Mouse (Mus musculus) C2C12 (cell line): ENCODE measurements around the gene Gm20696. TPM values are rescaled to one million over a fixed set of nuclear protein-coding genes. Genes with fewer than 3 reads are reported as not detected.

Source experiments
- H3K27me3 ChIP-seq: one replicate; pipeline ENCODE4 v1.6.1; 2011; ENCODE audit not compliant: control insufficient read depth, insufficient read depth, insufficient read length
- H3K36me3 ChIP-seq: one replicate; pipeline ENCODE4 v1.6.1; 2011; ENCODE audit not compliant: control insufficient read depth, insufficient read depth
- H3K4me3 ChIP-seq: one replicate; pipeline ENCODE4 v1.5.1; 2011; ENCODE audit warnings: mild to moderate bottlenecking, control low read depth; ENCODE audit not compliant: poor library complexity, insufficient read depth, severe bottlenecking
- H3K79me2 ChIP-seq: one replicate; pipeline ENCODE4 v1.6.1; 2011; ENCODE audit not compliant: control insufficient read depth, insufficient read depth
- H3K79me3 ChIP-seq: one replicate; pipeline ENCODE4 v1.6.1; 2011; ENCODE audit warnings: low read depth, control low read depth
- H3ac ChIP-seq: one replicate; pipeline ENCODE3; 2011; ENCODE audit warnings: low read depth; ENCODE audit not compliant: control insufficient read depth, insufficient read length
- CEBPB ChIP-seq: IDR thresholded peaks from one replicate; pipeline ENCODE4 v1.6.1; 2011; ENCODE audit warnings: low read depth, mild to moderate bottlenecking, control low read depth, moderate library complexity
- CTCF ChIP-seq: IDR thresholded peaks from one replicate; pipeline ENCODE4 v1.5.1; 2011; ENCODE audit not compliant: control insufficient read depth, insufficient read depth, insufficient read length
- FOSL1 ChIP-seq: IDR thresholded peaks from one replicate; pipeline ENCODE4 v1.8.0; 2011; ENCODE audit warnings: mild to moderate bottlenecking, low read length; ENCODE audit not compliant: poor library complexity, insufficient read depth, severe bottlenecking
- MAX ChIP-seq: IDR thresholded peaks from one replicate; pipeline ENCODE4 v1.6.1; 2011; ENCODE audit warnings: mild to moderate bottlenecking, control low read depth
- MYOD1 ChIP-seq: IDR thresholded peaks from one replicate; pipeline ENCODE4 v1.6.1; 2011; ENCODE audit warnings: low read depth; ENCODE audit not compliant: control insufficient read depth, insufficient read length
- MYOG ChIP-seq: IDR thresholded peaks from one replicate; pipeline ENCODE4 v1.6.1; 2011; ENCODE audit not compliant: control insufficient read depth, insufficient read length; ENCODE audit errors: extremely low read depth
- USF1 ChIP-seq: IDR thresholded peaks from one replicate; pipeline ENCODE4 v1.6.1; 2011; ENCODE audit warnings: low read depth, mild to moderate bottlenecking, control low read depth, moderate library complexity
- polyA plus RNA-seq: library from polyadenylated mRNA; unstranded; fragments of >200 nt; fragmentation: generic; extraction: Trizol; gene quantifications from one replicate; pipeline ENCODE4 v1.2.1, GENCODE M21; 2012; ENCODE audit warnings: missing spikeins

Gm20696 gene
- polyA plus RNA-seq, 1 experiment, result 0.20 TPM

DNA sequence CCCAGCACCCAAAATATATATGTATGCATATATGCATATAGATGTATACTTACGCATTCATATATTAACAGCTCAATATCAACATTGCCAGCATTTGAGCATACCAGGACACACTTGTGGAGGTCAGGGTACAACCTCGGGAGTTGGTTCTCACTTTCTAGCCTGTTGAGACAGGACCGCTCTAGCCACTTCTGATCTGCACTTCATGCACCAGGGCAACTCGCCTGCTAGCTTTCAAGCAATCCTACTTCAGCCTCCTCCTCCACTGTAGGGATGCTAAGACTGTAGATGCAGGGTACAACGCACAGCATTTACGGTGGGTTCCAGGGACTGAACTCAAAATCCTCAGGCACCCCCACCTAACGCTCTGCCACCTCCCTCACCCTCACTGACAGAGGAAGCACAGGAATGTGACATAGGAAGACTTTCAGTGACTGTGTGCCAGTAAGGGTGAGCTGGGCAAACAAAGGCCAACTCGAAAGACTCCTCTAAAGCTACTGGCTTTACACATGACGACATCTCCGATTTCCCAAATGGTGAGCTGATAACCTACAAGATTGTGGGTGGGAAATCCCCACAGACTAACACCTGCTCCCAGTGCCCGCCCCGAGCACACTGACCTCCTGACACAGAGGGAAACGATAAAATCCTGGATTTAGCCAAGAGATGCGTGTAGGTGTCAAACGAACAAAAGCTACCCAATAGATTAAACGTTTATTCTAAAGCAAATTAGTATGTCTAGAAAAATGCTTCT is 237.0 kb downstream of the Gm20696 start:
- no peak for TF ChIP-seq MYOD1
- TF ChIP-seq FOSL1, result no peak
- TF ChIP-seq CEBPB, result no peak
- TF ChIP-seq CTCF, result no peak
- no peak for TF ChIP-seq USF1
- TF ChIP-seq MYOG, result no peak
- TF ChIP-seq MAX, result no peak
- no peaks in the 10 kb centered on the region for H3K79me2 ChIP-seq
- H3K4me3 ChIP-seq, result no peak overlapping the region
- no peaks in the 10 kb centered on the region for H3K79me3 ChIP-seq
- no peak overlapping the region for H3ac ChIP-seq
- H3K36me3 ChIP-seq, result no peaks in the 10 kb centered on the region
- H3K27me3 ChIP-seq, result no peaks in the 10 kb centered on the region

- Histone ChIP-seq H3K27me3 (no peaks in the 10 kb centered on the region), H3K36me3 (no peaks in the 10 kb centered on the region), H3ac (no peak overlapping the region), H3K4me3 (no peak overlapping the region), H3K79me3 (no peaks in the 10 kb centered on the region), H3K79me2 (no peaks in the 10 kb centered on the region)
- TF ChIP-seq MYOD1, result no peak
Observed at GRCm38 (mm10) chr6:99428961-99429360, 237.6 kb downstream of the Gm20696 start.

- TF ChIP-seq MYOG (no peak), MAX (no peak), CTCF (no peak), FOSL1 (no peak), USF1 (no peak), MYOD1 (no peak), CEBPB (no peak)
- H3K79me2 ChIP-seq, result no peaks in the 10 kb centered on the region
- H3K79me3 ChIP-seq, result no peaks in the 10 kb centered on the region
- H3ac ChIP-seq, result no peak overlapping the region
- no peaks in the 10 kb centered on the region for H3K36me3 ChIP-seq
- H3K4me3 ChIP-seq, result no peak overlapping the region
- H3K27me3 ChIP-seq, result no peaks in the 10 kb centered on the region
Observed at GRCm38 (mm10) chr6:99427301-99427700, 239.3 kb downstream of the Gm20696 start.

GRCm38 (mm10) chr6:99425044-99425443 is 241.6 kb downstream of the Gm20696 start:
- H3K79me3 ChIP-seq, result no peaks in the 10 kb centered on the region
- no peak overlapping the region for H3ac ChIP-seq
- TF ChIP-seq USF1 (no peak), FOSL1 (no peak), MYOG (no peak), MYOD1 (no peak), CTCF (no peak), CEBPB (no peak), MAX (no peak)
- H3K4me3 ChIP-seq, result no peak overlapping the region
- H3K36me3 ChIP-seq, result no peaks in the 10 kb centered on the region
- H3K27me3 ChIP-seq, result no peaks in the 10 kb centered on the region
- no peaks in the 10 kb centered on the region for H3K79me2 ChIP-seq

DNA sequence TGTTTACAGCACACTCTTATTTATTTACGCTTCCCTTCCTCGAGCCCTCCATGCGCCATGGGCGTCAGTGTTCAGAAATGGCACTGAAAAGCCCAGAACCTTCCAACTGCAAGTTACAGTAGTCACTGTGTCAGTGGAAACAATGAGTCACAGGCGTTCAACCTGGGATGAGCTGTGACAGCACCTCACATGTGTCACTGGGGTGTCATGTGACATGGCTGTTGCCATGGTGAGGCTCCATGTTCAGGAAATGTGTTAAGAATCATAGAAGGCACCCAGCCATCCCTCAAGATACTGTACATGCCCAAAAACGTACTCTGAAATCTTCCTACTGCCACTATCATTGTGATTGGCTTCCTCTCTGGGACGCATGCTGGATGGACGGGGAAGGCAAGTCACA is 245.9 kb downstream of the Gm20696 start:
- Histone ChIP-seq H3K79me2 (no peaks in the 10 kb centered on the region), H3K27me3 (no peaks in the 10 kb centered on the region), H3K36me3 (no peaks in the 10 kb centered on the region), H3ac (no peak overlapping the region), H3K79me3 (no peaks in the 10 kb centered on the region), H3K4me3 (no peak overlapping the region)
- TF ChIP-seq MAX (no peak), USF1 (no peak), CEBPB (no peak), MYOG (no peak), CTCF (no peak), MYOD1 (no peak), FOSL1 (no peak)

DNA sequence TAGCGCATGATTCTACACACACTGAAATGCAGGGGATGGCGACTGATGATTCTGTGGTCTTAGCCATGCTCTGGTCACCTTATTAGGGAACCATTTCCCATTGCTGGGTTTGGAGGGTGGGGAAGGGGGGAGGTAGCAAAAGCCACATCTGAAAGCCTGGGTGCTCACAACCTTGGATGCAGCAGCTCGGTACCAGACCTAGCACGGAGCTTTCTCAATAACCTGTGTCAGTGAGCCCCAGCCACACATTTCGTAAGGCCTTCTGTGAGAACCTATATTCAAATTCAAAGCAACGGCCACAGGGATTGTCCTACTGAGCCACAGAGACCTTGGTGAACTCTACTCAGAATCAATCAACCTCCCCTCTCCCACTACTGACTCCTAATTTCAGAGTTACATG is 254.0 kb downstream of the Gm20696 start:
- H3K4me3 ChIP-seq, result no peak overlapping the region
- no peak overlapping the region for H3ac ChIP-seq
- no peaks in the 10 kb centered on the region for H3K79me2 ChIP-seq
- H3K27me3 ChIP-seq, result no peaks in the 10 kb centered on the region
- H3K79me3 ChIP-seq, result no peaks in the 10 kb centered on the region
- TF ChIP-seq USF1 (no peak), MYOG (no peak), MYOD1 (no peak), CEBPB (no peak), FOSL1 (no peak), CTCF (no peak), MAX (no peak)
- H3K36me3 ChIP-seq, result no peaks in the 10 kb centered on the region
